Mouse (Mus musculus) forebrain, postnatal 0 days (tissue): ENCODE data around the gene Strip1. TPM values are rescaled to one million over a fixed set of nuclear protein-coding genes. Genes with fewer than 3 reads are reported as not detected.

Experiments
- ATAC-seq: fragments of 200-750 bp; cut with Nextera tagmentation; 2 replicates; pipeline ENCODE4 v1.8.0; 2017; ENCODE audit warnings: mild to moderate bottlenecking, moderate library complexity
- DNase-seq: peaks from one replicate; pipeline ENCODE4 v3.0.0-alpha.2; 2015
- H3K27ac ChIP-seq: fragments of 300-500 bp; sonication (generic); 2 replicates; pipeline ENCODE4 v1.5.1; 2014; ENCODE audit warnings: low read depth, mild to moderate bottlenecking, antibody characterized with exemption, low read length, moderate library complexity, mixed read lengths
- H3K27me3 ChIP-seq: fragments of 300-500 bp; sonication (generic); 2 replicates; pipeline ENCODE4 v1.6.1; 2014; ENCODE audit warnings: mild to moderate bottlenecking, low read length, mixed read lengths; ENCODE audit not compliant: insufficient read depth
- H3K36me3 ChIP-seq: fragments of 300-500 bp; sonication (generic); 2 replicates; pipeline ENCODE4 v1.6.1; 2014; ENCODE audit warnings: mild to moderate bottlenecking, moderate library complexity; ENCODE audit not compliant: insufficient read depth
- H3K4me1 ChIP-seq: fragments of 300-500 bp; sonication (generic); 2 replicates; pipeline ENCODE4 v1.6.1; 2014; ENCODE audit warnings: antibody characterized with exemption; ENCODE audit not compliant: insufficient read depth
- H3K4me2 ChIP-seq: fragments of 300-500 bp; sonication (generic); 2 replicates; pipeline ENCODE4 v1.6.1; 2014; ENCODE audit warnings: low read depth, mild to moderate bottlenecking, moderate library complexity
- H3K4me3 ChIP-seq: fragments of 300-500 bp; sonication (generic); 2 replicates; pipeline ENCODE4 v1.5.1; 2014; ENCODE audit warnings: low read depth, low read length, mixed read lengths
- H3K9ac ChIP-seq: fragments of 300-500 bp; sonication (generic); 2 replicates; pipeline ENCODE4 v1.6.1; 2014; ENCODE audit warnings: mild to moderate bottlenecking
- H3K9me3 ChIP-seq: fragments of 300-500 bp; sonication (generic); 2 replicates; pipeline ENCODE4 v1.6.1; 2016; ENCODE audit warnings: low read length
- CTCF ChIP-seq: sonication (generic); IDR thresholded peaks from 2 replicates; pipeline ENCODE4 v1.5.1; 2016; ENCODE audit warnings: antibody characterized with exemption, control low read depth, low read depth
- WGBS: fragments of 180-500 bp; shearing (Covaris S2); extraction: QIAGEN DNeasy Blood & Tissue Kit; methylation state at CpG from one replicate; pipeline ENCODE4 v1.1.7; 2014; 5-methylcytosine and 5-hydroxymethylcytosine counted together
- polyA plus RNA-seq: library from polyadenylated mRNA; unstranded; fragments of >200 nt; fragmentation: Nextera tagmentation; extraction: Ambion mirVana; gene quantifications from 2 replicates; pipeline ENCODE4 v1.2.1, GENCODE M21; 2015
- total RNA-seq: library from RNA; depleted of rRNA; stranded (reverse); fragments of >200 nt; gene quantifications from 2 replicates; pipeline ENCODE4 v1.2.3, GENCODE M21; 2014

Strip1 gene
- total and polyA plus RNA-seq, 2 experiments from 2014 or later, result 108 to 135 TPM

DNA sequence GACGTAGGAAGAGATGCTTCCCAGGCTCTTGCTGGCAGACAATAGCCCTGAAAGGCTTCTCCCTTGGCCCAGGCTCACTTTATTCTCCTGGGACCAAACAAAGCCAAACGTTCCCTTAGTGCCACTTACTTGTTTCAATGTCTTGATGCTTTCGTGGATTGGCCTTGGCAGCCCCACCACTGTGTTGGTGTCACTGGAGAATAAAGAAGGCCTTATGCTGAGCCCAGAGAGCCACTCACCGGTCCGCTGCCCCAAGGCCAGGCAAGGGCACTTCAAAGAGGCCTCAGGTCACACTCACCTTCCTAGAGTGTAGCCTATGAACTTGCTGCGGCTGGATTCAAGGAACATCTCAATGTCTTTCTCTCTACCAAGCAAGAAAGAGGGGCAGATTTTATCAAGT is 11.6 kb downstream of the Strip1 start:
- 89% methylated on average over 6 of the region's 6 CpGs for WGBS
- DNase-seq (no peak), ATAC-seq (no peak)
- Histone ChIP-seq H3K9ac (no peak overlapping the region), H3K27me3 (no peaks in the 10 kb centered on the region), H3K4me2 (no peak overlapping the region), H3K4me1 (no peaks in the 10 kb centered on the region), H3K4me3 (no peak overlapping the region), H3K9me3 (no peaks in the 10 kb centered on the region), H3K36me3 (peaks cover 96% of the 10 kb centered on the region), H3K27ac (no peak overlapping the region)
- TF ChIP-seq CTCF, result no peak

DNA sequence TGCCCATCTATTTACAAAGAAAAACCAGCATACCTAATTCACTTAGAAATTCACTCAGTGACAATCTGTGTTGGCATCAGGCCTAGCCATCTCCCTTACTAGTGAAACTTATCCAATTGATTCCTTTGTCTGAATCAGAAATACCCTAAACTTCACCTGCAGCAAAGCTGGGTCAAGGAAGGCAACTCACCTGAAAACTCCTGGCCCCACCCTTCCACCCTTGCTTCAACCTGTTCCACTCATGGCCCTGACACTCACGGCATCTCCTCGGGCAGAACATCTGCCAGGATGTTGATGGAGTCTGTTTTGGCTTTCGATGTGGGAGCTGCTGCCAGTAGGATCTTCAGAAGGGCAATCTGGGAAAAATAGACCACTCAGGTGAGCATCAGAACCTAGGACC is 13.7 kb downstream of the Strip1 start:
- no peak for TF ChIP-seq CTCF
- 94% methylated on average over 3 of the region's 3 CpGs for WGBS

DNA sequence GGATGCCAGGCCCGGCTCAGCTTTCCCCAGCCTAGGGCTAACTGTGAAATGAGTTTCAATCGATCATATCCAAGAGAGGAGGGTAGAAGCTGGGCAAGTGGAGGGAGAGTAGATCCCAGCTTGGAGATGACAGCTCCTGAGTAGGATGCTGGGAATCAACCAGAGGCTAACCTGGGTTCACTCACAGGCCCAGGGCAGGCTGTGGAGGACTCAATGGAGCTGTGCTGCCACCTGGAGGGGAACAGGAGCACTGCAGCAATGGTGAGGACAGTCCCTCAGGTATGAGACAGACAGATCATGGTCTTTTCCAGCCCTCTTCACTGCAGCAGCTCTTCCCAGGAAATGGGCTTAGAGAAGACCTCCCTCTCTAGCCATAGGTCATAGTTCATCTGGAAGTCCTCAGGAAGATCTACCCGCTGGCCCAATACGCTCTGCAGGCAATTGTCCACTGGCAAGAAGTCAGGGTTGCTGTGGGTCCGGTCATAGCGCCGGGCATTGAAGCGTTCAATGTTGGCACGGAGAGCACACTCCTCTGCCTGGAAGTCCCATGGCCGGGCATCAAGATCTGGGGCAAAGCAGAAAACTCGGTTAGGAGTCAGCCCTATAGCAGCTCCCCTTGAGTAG is 18.5 kb downstream of the Strip1 start:
- H3K4me1 ChIP-seq, result no peaks in the 10 kb centered on the region
- H3K9me3 ChIP-seq, result no peaks in the 10 kb centered on the region
- peak; percentile 79 for ATAC-seq
- H3K27ac ChIP-seq, result no peak overlapping the region
- peaks cover 69% of the 10 kb centered on the region for H3K36me3 ChIP-seq
- DNase-seq, result peak; percentile 76
- H3K27me3 ChIP-seq, result no peaks in the 10 kb centered on the region
- H3K9ac ChIP-seq, result no peak overlapping the region
- H3K4me2 ChIP-seq, result no peak overlapping the region
- peak; percentile 95 for TF ChIP-seq CTCF
- WGBS, result 86% methylated on average over 11 of the region's 11 CpGs
- no peak overlapping the region for H3K4me3 ChIP-seq

More for the DNA sequence above, 13.7 kb downstream of the Strip1 start:
- no peak overlapping the region for H3K4me3 ChIP-seq
- H3K36me3 ChIP-seq, result peaks cover 95% of the 10 kb centered on the region
- no peak overlapping the region for H3K4me2 ChIP-seq
- ATAC-seq (no peak), DNase-seq (no peak)
- H3K9ac ChIP-seq, result no peak overlapping the region
- H3K27me3 ChIP-seq, result no peaks in the 10 kb centered on the region
- H3K4me1 ChIP-seq, result no peaks in the 10 kb centered on the region
- H3K9me3 ChIP-seq, result no peaks in the 10 kb centered on the region
- H3K27ac ChIP-seq, result no peak overlapping the region

DNA sequence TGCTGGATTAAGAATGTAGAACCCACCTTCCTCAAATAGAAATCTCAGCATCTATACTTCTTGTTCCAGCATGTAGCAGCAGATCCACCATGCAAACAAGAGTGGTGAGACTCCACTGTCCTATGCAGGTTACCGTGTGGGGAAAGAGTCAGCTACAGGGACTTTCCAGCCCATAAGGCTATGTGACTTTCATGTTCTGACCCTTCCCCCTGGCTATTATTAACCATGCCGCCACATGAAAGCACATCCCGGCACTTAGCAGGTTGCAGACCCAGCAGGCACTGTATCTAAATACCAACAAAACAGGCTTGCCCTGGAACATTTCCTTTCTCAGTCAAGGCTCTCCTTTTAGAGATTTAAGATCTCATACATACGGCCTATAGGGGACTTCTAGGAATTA is 20.1 kb downstream of the Strip1 start:
- WGBS, result 73% methylated on average over 4 of the region's 4 CpGs
- Histone ChIP-seq H3K27me3 (no peaks in the 10 kb centered on the region), H3K4me1 (no peaks in the 10 kb centered on the region), H3K36me3 (peaks cover 53% of the 10 kb centered on the region), H3K27ac (no peak overlapping the region), H3K9ac (no peak overlapping the region), H3K4me2 (no peak overlapping the region), H3K4me3 (no peak overlapping the region), H3K9me3 (no peaks in the 10 kb centered on the region)
- DNase-seq, result no peak
- TF ChIP-seq CTCF, result no peak
- no peak for ATAC-seq

DNA sequence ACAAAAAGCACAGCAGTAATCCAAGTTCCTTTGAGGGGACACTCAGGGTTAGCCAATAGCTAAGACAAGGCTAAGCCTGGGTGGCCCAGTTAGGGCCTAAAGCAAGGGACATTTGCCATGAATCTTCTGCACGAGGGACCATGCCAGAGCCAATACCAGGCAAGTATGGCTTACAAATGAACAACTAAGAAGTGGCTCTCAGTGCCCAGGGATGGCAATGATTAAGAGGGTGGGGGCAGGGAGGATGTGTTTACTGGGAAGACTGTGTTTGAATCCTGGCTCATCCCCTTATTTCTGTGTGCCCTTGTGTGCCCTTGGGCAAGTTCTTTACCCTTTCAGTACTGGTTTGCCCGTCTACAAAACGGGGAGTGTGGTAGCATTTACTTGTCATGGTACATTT is 22.1 kb downstream of the Strip1 start:
- no peaks in the 10 kb centered on the region for H3K4me1 ChIP-seq
- no peak for TF ChIP-seq CTCF
- WGBS, result 54% methylated on average over 3 of the region's 3 CpGs
- peaks cover 33% of the 10 kb centered on the region for H3K36me3 ChIP-seq
- H3K9ac ChIP-seq, result no peak overlapping the region
- ATAC-seq (no peak), DNase-seq (no peak)
- H3K4me3 ChIP-seq, result no peak overlapping the region
- no peaks in the 10 kb centered on the region for H3K9me3 ChIP-seq
- H3K4me2 ChIP-seq, result no peak overlapping the region
- H3K27me3 ChIP-seq, result no peaks in the 10 kb centered on the region; the same call in 1 of the 2 replicates
- no peak overlapping the region for H3K27ac ChIP-seq

DNA sequence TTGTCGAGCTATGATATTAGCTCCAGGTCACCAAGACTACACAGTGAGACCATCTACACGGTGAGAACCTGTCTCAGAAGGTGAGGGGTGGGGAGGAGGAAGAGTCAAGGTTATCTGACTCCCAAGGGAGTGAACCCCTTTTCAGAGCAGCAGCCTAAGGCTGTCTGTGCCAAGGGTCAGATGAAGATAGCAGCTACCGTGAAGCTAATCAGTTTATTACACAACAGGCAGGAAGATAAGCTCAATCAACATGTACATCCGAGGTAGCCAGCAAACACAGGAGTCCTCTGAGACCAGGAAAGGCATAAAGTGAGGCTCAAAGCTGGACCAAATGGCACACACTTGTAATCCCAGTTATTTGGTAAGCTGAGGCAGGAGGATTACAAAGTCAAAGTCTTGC is 22.7 kb downstream of the Strip1 start:
- 71% methylated on average over 4 of the region's 4 CpGs for WGBS
- H3K36me3 ChIP-seq, result peaks cover 27% of the 10 kb centered on the region
- no peak for DNase-seq
- no peaks in the 10 kb centered on the region; the same call in 1 of the 2 replicates for H3K27me3 ChIP-seq
- ATAC-seq, result no peak
- H3K9ac ChIP-seq, result no peak overlapping the region
- H3K9me3 ChIP-seq, result no peaks in the 10 kb centered on the region
- no peak overlapping the region for H3K4me2 ChIP-seq
- H3K4me3 ChIP-seq, result no peak overlapping the region
- no peak for TF ChIP-seq CTCF
- no peaks in the 10 kb centered on the region for H3K4me1 ChIP-seq
- no peak overlapping the region for H3K27ac ChIP-seq

DNA sequence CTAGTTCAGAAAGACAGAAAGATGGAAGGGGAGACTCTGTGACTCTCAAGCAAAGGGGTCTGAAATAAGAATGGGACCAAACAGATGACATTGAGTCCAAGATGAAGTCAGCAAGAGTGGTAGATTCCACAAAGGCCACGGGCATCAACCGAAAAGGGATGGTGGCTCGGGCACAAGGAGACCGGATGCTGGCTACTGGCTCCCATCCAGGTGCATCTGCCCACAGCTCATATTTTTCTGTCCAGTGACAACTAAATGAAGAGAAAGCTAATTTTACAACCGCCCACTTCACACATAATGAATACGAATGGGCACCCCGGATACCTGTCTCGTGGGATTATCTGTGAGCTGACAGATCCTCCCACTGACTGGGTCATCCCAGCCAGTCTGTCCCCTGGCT is 24.3 kb downstream of the Strip1 start:
- 90% methylated on average over 8 of the region's 8 CpGs for WGBS
- Histone ChIP-seq H3K27ac (no peak overlapping the region), H3K36me3 (peaks cover 12% of the 10 kb centered on the region), H3K27me3 (no peaks in the 10 kb centered on the region; the same call in 1 of the 2 replicates), H3K4me2 (no peak overlapping the region), H3K4me1 (no peaks in the 10 kb centered on the region), H3K9ac (no peak overlapping the region), H3K4me3 (no peak overlapping the region), H3K9me3 (no peaks in the 10 kb centered on the region)
- DNase-seq (no peak), ATAC-seq (no peak)
- TF ChIP-seq CTCF, result no peak
